In genomic region chr8:99166966-99167365, GRCm38 (mm10) we compare ENCODE assay signal across 34 mouse cellular contexts.
"Had no signal": no experiment of that assay in that cellular context is flagged by ENCODE, and none has a peak within 500 bp of the region (broad histone marks: within the 10 kb centered on the region; RNA-seq: fewer than 3 reads in every experiment).

No protein-coding gene starts in this region.

- H3K9ac ChIP-seq: heart, embryonic 12.5 days; heart, embryonic 13.5 days; heart, embryonic 15.5 days; hindbrain, embryonic 12.5 days; hindbrain, embryonic 13.5 days; hindbrain, embryonic 14.5 days; hindbrain, embryonic 15.5 days; intestine, embryonic 15.5 days; kidney, embryonic 15.5 days had no signal

- H3K9me3 ChIP-seq: heart, embryonic 10.5 days; heart, embryonic 12.5 days; heart, embryonic 13.5 days; heart, embryonic 15.5 days; hindbrain, embryonic 12.5 days; hindbrain, embryonic 13.5 days; hindbrain, embryonic 15.5 days; intestine, embryonic 15.5 days; kidney, embryonic 15.5 days had no signal

- H3K27ac ChIP-seq: heart, embryonic 10.5 days; heart, embryonic 13.5 days; heart, embryonic 15.5 days; hindbrain, embryonic 12.5 days; hindbrain, embryonic 13.5 days; hindbrain, embryonic 14.5 days; hindbrain, embryonic 15.5 days; hindbrain, postnatal 0 days; intestine, embryonic 15.5 days; kidney, embryonic 15.5 days; kidney, postnatal 0 days; layer of hippocampus, adult 2 months had no signal

- H3K4me3 ChIP-seq: heart, embryonic 10.5 days; heart, embryonic 12.5 days; heart, embryonic 13.5 days; heart, embryonic 15.5 days; hindbrain, embryonic 12.5 days; hindbrain, embryonic 13.5 days; hindbrain, embryonic 15.5 days; intestine, embryonic 15.5 days; kidney, embryonic 15.5 days; layer of hippocampus, adult 2 months had no signal

- ATAC-seq: hindbrain, embryonic 16.5 days; hindbrain, postnatal 0 days; inflammation-experienced regulatory T-cells, adult 6 months; intestine, embryonic 15.5 days; intestine, embryonic 16.5 days; intestine, postnatal 0 days had no signal

- H3K36me3 ChIP-seq: heart, embryonic 10.5 days; heart, embryonic 12.5 days; heart, embryonic 13.5 days; heart, embryonic 15.5 days; hindbrain, embryonic 12.5 days; hindbrain, embryonic 13.5 days; hindbrain, embryonic 15.5 days; intestine, embryonic 15.5 days; kidney, embryonic 15.5 days had no signal

- H3K4me2 ChIP-seq: heart, embryonic 11.5 days; heart, embryonic 12.5 days; heart, embryonic 13.5 days; heart, embryonic 15.5 days; hindbrain, embryonic 12.5 days; hindbrain, embryonic 13.5 days; hindbrain, embryonic 14.5 days; hindbrain, embryonic 15.5 days; intestine, embryonic 15.5 days; kidney, embryonic 15.5 days had no signal

- DNase-seq: heart, postnatal 10 days; heart, postnatal 14 days; heart, postnatal 36 days; heart, postnatal 4 days; kidney, adult 11 months; kidney, adult 18-20 months; kidney, adult 2 months; kidney, adult 8-10 months; kidney, adult 9 months; kidney, postnatal 10 days; kidney, postnatal 14 days; kidney, postnatal 25 days; kidney, postnatal 36 days; kidney, postnatal 4 days; layer of hippocampus, adult 9-11 months; layer of hippocampus, postnatal 36 days had no signal

- H3K4me1 ChIP-seq: heart, embryonic 10.5 days; heart, embryonic 15.5 days; hindbrain, embryonic 12.5 days; hindbrain, embryonic 13.5 days; hindbrain, embryonic 15.5 days; intestine, embryonic 15.5 days; kidney, embryonic 15.5 days had no signal

- H3K27me3 ChIP-seq: heart, embryonic 12.5 days; heart, embryonic 13.5 days; heart, embryonic 15.5 days; hindbrain, embryonic 12.5 days; hindbrain, embryonic 13.5 days; hindbrain, embryonic 15.5 days; intestine, embryonic 15.5 days; kidney, embryonic 15.5 days had no signal
